Mouse (Mus musculus): ENCODE measurements around the gene Fam234b.

GRCm38 (mm10) chr6:135196707-135197106 is 1.1 kb upstream of the Fam234b start:
- TF ChIP-seq CTCF (IDR thresholded peaks at IDR 0.05; ENCODE audit: extremely low read depth, insufficient read length, insufficient replicate concordance, low read depth, low read length) (no peak), POLR2A (IDR thresholded peaks at IDR 0.05; ENCODE audit: low read depth, low read length) (no peak)

Data from small intestine, adult 2 months (tissue).